Mouse (Mus musculus) heart, embryonic 11.5 days (tissue): ENCODE measurements around the gene Vti1b. TPM values are rescaled to one million over a fixed set of nuclear protein-coding genes. Genes with fewer than 3 reads are reported as not detected.
"Not testable (repeated sequence)": the region's sequence is repeated elsewhere in the genome, so short reads cannot be mapped to it uniquely, and the experiment has no call there.

Experiments
- ATAC-seq: fragments of 200-750 bp; cut with Nextera tagmentation; replicated peaks from 2 replicates; pipeline ENCODE4 v1.8.0; 2017; ENCODE audit warnings: moderate library complexity; ENCODE audit not compliant: insufficient number of reproducible peaks, low FRiP score, low TSS enrichment
- H3K27ac ChIP-seq: fragments of 300-500 bp; sonication (generic); 2 replicates; pipeline ENCODE4 v1.5.1; 2014; ENCODE audit warnings: mild to moderate bottlenecking, low read depth, low read length
- H3K27me3 ChIP-seq: fragments of 300-500 bp; sonication (generic); 2 replicates; pipeline ENCODE4 v1.6.1; 2014; ENCODE audit warnings: mild to moderate bottlenecking, low read length, mixed read lengths; ENCODE audit not compliant: control insufficient read depth, insufficient read depth
- H3K36me3 ChIP-seq: fragments of 300-500 bp; sonication (generic); 2 replicates; pipeline ENCODE4 v1.6.1; 2014; ENCODE audit warnings: mild to moderate bottlenecking, low read length, moderate library complexity, mixed read lengths; ENCODE audit not compliant: control insufficient read depth, insufficient read depth
- H3K4me1 ChIP-seq: fragments of 300-500 bp; sonication (generic); 2 replicates; pipeline ENCODE4 v1.6.1; 2014; ENCODE audit warnings: low read length; ENCODE audit not compliant: control insufficient read depth, insufficient read depth
- H3K4me2 ChIP-seq: fragments of 300-500 bp; sonication (generic); 2 replicates; pipeline ENCODE4 v1.6.1; 2014; ENCODE audit warnings: mild to moderate bottlenecking, moderate library complexity
- H3K4me3 ChIP-seq: fragments of 300-500 bp; sonication (generic); 2 replicates; pipeline ENCODE4 v1.5.1; 2014; ENCODE audit warnings: low read depth, low read length
- H3K9ac ChIP-seq: fragments of 300-500 bp; sonication (generic); 2 replicates; pipeline ENCODE4 v1.6.1; 2014; ENCODE audit warnings: mild to moderate bottlenecking, low read depth, low read length, moderate library complexity
- H3K9me3 ChIP-seq: fragments of 300-500 bp; sonication (generic); replicated peaks from 2 replicates; pipeline ENCODE4 v1.6.1; 2016; ENCODE audit warnings: low read length; ENCODE audit not compliant: control insufficient read depth
- WGBS: fragments of 180-500 bp; shearing (Covaris S2); extraction: QIAGEN DNeasy Blood & Tissue Kit; methylation state at CpG from one replicate; pipeline ENCODE4 v1.1.7; 2014; ENCODE audit not compliant: insufficient replicate concordance; 5-methylcytosine and 5-hydroxymethylcytosine counted together
- polyA plus RNA-seq: library from polyadenylated mRNA; unstranded; fragments of >200 nt; fragmentation: Nextera tagmentation; extraction: Ambion mirVana; gene quantifications from 2 replicates; pipeline ENCODE4 v1.2.1, GENCODE M21; 2014

The Vti1b gene
- polyA plus RNA-seq, 1 experiment from 2014 or later: 88.5 TPM

DNA sequence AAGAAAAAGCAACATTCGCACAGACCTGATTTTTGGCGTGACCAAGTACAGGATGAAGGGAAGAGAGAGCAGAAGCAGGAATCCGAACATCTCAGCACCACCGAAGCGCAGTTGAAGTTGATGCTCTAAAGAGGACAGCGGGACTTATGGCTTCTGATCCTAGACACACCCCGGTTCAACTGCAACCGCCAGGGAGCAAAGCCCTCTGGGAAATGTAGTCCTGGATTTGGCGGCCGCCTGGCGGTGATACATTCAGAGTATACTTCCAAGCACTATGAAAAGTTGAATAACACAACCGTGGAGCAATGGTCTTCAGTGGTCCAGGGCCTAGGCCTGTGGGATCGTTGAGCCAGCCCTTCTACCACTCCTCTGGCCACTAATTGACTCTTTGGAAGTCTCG lies 19.2 kb upstream of the Vti1b start:
- Histone ChIP-seq H3K27me3 (no peaks in the 10 kb centered on the region), H3K36me3 (no peaks in the 10 kb centered on the region), H3K4me3 (peak overlapping the region; percentile 81), H3K9ac (peak overlapping the region; percentile 81), H3K4me1 (no peaks in the 10 kb centered on the region), H3K4me2 (peak overlapping the region; percentile 79), H3K27ac (peak overlapping the region; percentile 46; the same call in 1 of the 2 replicates), H3K9me3 (no peaks in the 10 kb centered on the region)
- WGBS: 4% methylated on average over 14 of the region's 14 CpGs
- ATAC-seq: peak; percentile 85

DNA sequence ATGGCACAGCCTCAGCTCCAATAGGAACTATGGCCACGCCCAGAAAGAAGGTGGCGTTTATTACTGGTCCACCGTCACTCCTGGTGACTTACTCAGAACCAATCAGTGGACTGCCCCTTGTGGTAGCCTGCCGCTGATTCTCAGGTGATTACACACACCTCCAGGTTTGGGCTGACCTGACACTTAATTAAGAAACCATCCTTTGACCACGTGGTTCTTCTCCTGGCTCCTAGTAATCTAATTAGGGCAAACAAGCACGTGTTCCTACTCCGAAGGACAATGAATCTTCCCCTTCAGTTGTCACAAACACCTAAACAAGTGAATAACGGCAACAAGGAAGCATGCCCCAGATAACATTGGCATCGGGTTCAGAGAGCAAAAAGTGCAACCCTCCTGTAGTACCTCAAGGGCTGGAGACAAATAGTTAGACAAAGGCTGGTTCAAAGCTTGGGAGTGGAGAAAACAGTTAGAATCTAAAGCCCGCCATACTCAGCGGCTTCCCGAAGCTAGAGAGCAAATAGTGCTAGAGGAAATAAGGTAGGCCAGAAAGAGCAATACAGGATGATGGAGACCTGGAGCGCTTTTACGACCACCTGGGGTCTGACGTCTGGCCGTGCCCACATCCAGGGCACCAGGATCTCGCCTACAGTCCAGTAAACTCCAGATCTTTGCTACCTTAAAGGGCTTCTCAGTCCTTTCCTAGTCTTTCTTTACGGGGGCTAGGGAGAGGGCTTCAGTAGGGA lies 18.6 kb upstream of the Vti1b start:
- H3K9me3 ChIP-seq: no peaks in the 10 kb centered on the region
- peaks cover 5% of the 10 kb centered on the region; the same call in 1 of the 2 replicates for H3K36me3 ChIP-seq
- H3K27me3 ChIP-seq: no peaks in the 10 kb centered on the region
- no peaks in the 10 kb centered on the region for H3K4me1 ChIP-seq
- ATAC-seq: peak; percentile 85; the same call in 1 of the 2 replicates
- peak overlapping the region; percentile 46; the same call in 1 of the 2 replicates for H3K27ac ChIP-seq
- H3K9ac ChIP-seq: peak overlapping the region; percentile 81
- H3K4me3 ChIP-seq: peak overlapping the region; percentile 81
- peak overlapping the region; percentile 79 for H3K4me2 ChIP-seq
- 2% methylated on average over 18 of the region's 18 CpGs for WGBS

DNA sequence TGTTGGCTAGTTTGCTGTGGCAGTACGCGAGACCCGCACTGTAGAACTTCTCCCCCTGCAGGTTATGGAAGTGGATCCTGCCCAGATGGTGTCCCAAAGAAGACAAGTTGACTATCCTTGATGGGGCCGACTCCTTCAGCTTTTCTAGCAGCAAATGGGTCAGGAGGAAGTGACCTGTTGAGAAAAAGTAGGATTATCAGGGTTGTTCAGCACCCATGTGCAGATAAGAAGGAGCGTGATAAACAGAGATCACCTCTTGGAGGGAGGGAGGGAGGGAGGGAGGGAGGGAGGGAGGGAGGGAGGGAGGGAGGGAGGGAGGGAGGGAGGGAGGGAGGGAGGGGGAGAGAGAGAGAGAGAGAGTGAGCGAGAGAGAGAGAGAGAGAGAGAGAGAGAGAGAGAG lies 12.7 kb upstream of the Vti1b start:
- H3K9ac ChIP-seq, H3K27ac ChIP-seq, ATAC-seq, H3K4me2 ChIP-seq, H3K4me1 ChIP-seq, H3K9me3 ChIP-seq, H3K27me3 ChIP-seq, H3K4me3 ChIP-seq: not testable (repeated sequence)
- WGBS: 74% methylated on average over 5 of the region's 6 CpGs
- H3K36me3 ChIP-seq: peaks cover 23% of the 10 kb centered on the region

DNA sequence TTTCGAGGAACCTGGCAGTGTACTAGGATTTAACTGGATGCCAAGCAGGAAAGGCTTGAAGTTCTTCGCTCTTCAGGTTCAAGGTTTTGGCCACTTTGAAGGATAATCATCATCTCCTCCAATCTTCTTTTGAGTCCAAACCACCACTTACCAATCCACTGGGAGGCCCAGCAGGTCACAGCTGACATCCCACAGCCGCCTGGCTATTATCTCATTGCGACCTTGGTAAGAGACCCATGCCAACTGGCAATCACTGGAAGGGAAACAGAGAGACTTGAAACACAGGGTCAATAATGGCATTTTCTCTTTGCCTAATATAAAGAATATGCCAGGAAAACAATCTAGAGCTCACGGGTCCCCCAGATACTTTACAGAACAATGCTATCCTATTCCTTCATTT lies 3.5 kb upstream of the Vti1b start:
- H3K27me3 ChIP-seq: no peaks in the 10 kb centered on the region
- ATAC-seq: no peak
- WGBS: 86% methylated on average over 5 of the region's 5 CpGs
- H3K36me3 ChIP-seq: peaks cover 7% of the 10 kb centered on the region; the same call in 1 of the 2 replicates
- no peak overlapping the region for H3K9ac ChIP-seq
- no peak overlapping the region for H3K4me3 ChIP-seq
- H3K27ac ChIP-seq: no peak overlapping the region
- H3K4me2 ChIP-seq: no peak overlapping the region
- H3K9me3 ChIP-seq: no peaks in the 10 kb centered on the region
- H3K4me1 ChIP-seq: peaks cover 5% of the 10 kb centered on the region; the same call in 1 of the 2 replicates

DNA sequence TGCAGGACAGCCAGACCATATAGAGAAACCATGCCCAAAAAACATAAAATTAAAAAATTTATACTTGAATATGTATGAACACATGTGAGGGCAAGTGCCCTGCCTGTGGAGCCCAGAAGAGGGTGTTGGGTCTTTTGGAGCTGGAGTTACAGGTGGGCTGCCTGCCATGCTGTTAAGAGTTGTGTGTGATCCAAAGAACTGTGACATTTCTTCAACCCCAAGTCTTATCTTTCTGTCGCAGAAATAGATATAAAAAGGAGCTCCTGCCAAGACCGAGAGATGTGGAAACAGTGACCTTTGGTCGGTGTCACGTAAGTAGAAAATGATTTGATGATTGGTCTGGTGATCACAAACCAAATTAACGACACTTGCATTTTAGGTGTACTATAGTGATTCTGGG lies 1.3 kb upstream of the Vti1b start:
- 73% methylated on average over 5 of the region's 5 CpGs for WGBS
- no peak overlapping the region for H3K27ac ChIP-seq
- H3K4me3 ChIP-seq: no peak overlapping the region
- no peaks in the 10 kb centered on the region for H3K9me3 ChIP-seq
- no peaks in the 10 kb centered on the region for H3K27me3 ChIP-seq
- H3K4me2 ChIP-seq: no peak overlapping the region
- H3K36me3 ChIP-seq: peaks cover 5% of the 10 kb centered on the region; the same call in 1 of the 2 replicates
- peaks cover 5% of the 10 kb centered on the region for H3K4me1 ChIP-seq
- H3K9ac ChIP-seq: no peak overlapping the region
- ATAC-seq: no peak

DNA sequence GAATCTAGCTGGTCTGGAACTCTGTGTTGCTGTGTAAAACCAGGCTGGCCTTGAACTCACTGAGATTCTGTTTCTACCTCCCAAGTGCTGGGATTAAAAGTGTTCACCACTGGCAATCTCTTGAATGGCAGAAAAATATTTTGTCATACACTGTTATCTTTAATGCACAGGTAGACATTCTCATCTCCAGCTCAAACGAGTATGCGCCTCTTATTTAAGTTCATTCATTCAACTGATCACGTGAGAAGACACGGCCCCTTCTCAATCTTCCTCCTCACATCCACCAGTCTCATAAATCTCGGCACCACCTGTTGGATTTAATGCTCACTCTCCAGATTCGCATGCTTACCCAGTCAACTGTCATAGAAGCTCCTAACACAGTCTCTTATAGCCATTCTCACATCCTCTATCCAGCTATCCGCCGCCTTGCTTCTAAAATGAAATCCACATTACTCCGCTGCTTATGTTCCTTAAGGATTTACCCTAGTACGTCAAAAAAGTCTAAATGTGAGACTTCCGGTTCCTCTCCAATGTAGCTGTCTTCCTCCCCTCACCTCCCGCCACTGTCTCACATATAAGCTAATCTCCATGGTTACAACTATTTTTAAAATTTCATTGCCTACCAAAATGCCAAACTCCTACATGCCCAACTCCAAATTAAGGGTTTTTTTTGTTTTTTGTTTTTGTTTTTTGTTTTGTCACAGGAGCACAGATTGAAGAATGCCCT lies 1.0 kb downstream of the Vti1b start:
- Histone ChIP-seq H3K4me1 (peaks cover 5% of the 10 kb centered on the region), H3K4me3 (peak overlapping the region; percentile 99), H3K27me3 (no peaks in the 10 kb centered on the region), H3K9ac (no peak overlapping the region; the same call in none of the 2 replicates), H3K27ac (no peak overlapping the region), H3K4me2 (peak overlapping the region; percentile 67), H3K36me3 (peaks cover 5% of the 10 kb centered on the region; the same call in 1 of the 2 replicates), H3K9me3 (no peaks in the 10 kb centered on the region)
- ATAC-seq: no peak
- 39% methylated on average over 12 of the region's 12 CpGs for WGBS

DNA sequence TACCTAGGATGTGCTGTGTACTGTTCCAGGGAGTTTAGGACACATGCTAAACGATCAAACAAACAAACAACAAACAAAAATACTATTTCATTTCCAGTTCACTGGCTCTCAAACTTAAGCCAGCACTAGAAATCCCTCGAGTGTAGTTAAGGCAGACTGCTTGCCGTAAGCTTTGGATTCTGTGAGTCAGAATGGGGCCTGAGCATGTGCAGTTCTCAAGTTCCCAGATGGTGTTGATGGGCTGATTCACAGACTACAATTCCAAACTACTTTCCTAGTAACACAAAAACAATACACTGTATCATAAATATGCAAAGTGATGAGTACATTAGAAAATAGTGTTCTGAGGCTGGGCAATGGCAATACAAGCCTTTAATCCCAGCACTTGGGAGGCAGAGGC lies 2.0 kb downstream of the Vti1b start:
- no peak overlapping the region for H3K27ac ChIP-seq
- no peaks in the 10 kb centered on the region for H3K9me3 ChIP-seq
- H3K36me3 ChIP-seq: no peaks in the 10 kb centered on the region
- H3K27me3 ChIP-seq: no peaks in the 10 kb centered on the region
- WGBS: 89% methylated on average over 3 of the region's 3 CpGs
- H3K4me3 ChIP-seq: no peak overlapping the region
- no peak overlapping the region for H3K9ac ChIP-seq
- peaks cover 5% of the 10 kb centered on the region for H3K4me1 ChIP-seq
- ATAC-seq: no peak
- H3K4me2 ChIP-seq: no peak overlapping the region

DNA sequence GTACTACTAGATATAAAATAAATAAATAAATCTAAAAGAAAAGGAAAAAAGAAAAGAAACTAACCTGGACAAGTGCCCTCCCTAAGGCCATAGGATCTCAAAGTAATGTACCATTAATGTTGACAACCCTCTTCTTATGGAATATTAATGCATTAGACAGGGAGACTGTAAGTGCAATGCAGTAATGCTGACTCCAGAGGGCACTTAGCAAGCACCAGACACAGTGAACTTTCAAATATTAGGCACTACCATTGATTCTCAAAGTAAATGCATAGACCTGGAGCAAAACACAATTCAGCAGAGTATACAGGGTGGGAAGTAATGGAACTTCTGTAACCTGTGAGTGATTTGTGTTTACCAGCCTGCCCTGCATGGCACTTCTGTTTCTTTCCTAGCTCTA lies 3.3 kb downstream of the Vti1b start:
- Histone ChIP-seq H3K9me3 (no peaks in the 10 kb centered on the region), H3K27me3 (no peaks in the 10 kb centered on the region), H3K27ac (no peak overlapping the region), H3K4me2 (no peak overlapping the region), H3K4me1 (peaks cover 5% of the 10 kb centered on the region), H3K4me3 (no peak overlapping the region), H3K9ac (no peak overlapping the region), H3K36me3 (no peaks in the 10 kb centered on the region)
- ATAC-seq: no peak
